Mouse (Mus musculus) myocyte (in vitro differentiated cells): ENCODE measurements around the gene Isl1. TPM values are rescaled to one million over a fixed set of nuclear protein-coding genes. Genes with fewer than 3 reads are reported as not detected.
A peak's percentile ranks its signal among the peaks of the same experiment; 100 is the strongest.

Source experiments
- H3K27me3 ChIP-seq: one replicate; pipeline ENCODE4 v1.6.1; 2011; ENCODE audit not compliant: control insufficient read depth, insufficient read depth, insufficient read length
- H3K36me3 ChIP-seq: one replicate; pipeline ENCODE4 v1.6.1; 2011; ENCODE audit not compliant: control insufficient read depth, insufficient read depth
- H3K4me2 ChIP-seq: one replicate; pipeline ENCODE4 v1.6.1; 2011; ENCODE audit warnings: low read depth, control low read depth
- H3K4me3 ChIP-seq: one replicate; pipeline ENCODE4 v1.5.1; 2011; ENCODE audit warnings: mild to moderate bottlenecking, control low read depth, moderate library complexity
- H3K79me2 ChIP-seq: one replicate; pipeline ENCODE4 v1.6.1; 2011; ENCODE audit not compliant: control insufficient read depth, insufficient read depth
- H3ac ChIP-seq: one replicate; pipeline ENCODE4 v1.6.1; 2011; ENCODE audit not compliant: control insufficient read depth, insufficient read length
- CEBPB ChIP-seq: IDR thresholded peaks from 2 replicates; pipeline ENCODE4 v1.6.1; 2011; ENCODE audit warnings: mild to moderate bottlenecking, moderate library complexity; ENCODE audit not compliant: poor library complexity, insufficient read depth, severe bottlenecking
- E2F4 ChIP-seq: IDR thresholded peaks from one replicate; pipeline ENCODE4 v1.6.1; 2011; ENCODE audit warnings: mild to moderate bottlenecking, control low read depth, moderate library complexity; ENCODE audit not compliant: insufficient read depth
- MAX ChIP-seq: IDR thresholded peaks from one replicate; pipeline ENCODE4 v1.6.1; 2011; ENCODE audit warnings: low read depth, mild to moderate bottlenecking, control low read depth
- MYOD1 ChIP-seq, 3 experiments: IDR thresholded peaks; one replicate each; pipeline ENCODE4 v1.6.1; 2011; ENCODE audit warnings: control low read depth in 2 of 3, low read depth in 2 of 3, mild to moderate bottlenecking in 2 of 3, moderate library complexity in 1 of 3; ENCODE audit not compliant: insufficient read length in 2 of 3, control insufficient read depth in 1 of 3
- MYOG ChIP-seq, 3 experiments: IDR thresholded peaks; one replicate each; pipeline ENCODE4 v1.6.1; 2011; ENCODE audit warnings: control low read depth in 2 of 3, low read depth in 2 of 3, mild to moderate bottlenecking in 2 of 3; ENCODE audit not compliant: insufficient read length in 2 of 3, control insufficient read depth in 1 of 3, insufficient read depth in 1 of 3
- POLR2A ChIP-seq: IDR thresholded peaks from one replicate; pipeline ENCODE4 v1.6.1; 2011; ENCODE audit warnings: low read depth, mild to moderate bottlenecking, control low read depth, moderate library complexity; ENCODE audit not compliant: insufficient read length
- POLR2AphosphoS2 ChIP-seq: IDR thresholded peaks from one replicate; pipeline ENCODE4 v1.6.1; 2011; ENCODE audit warnings: low read depth, control low read depth; ENCODE audit not compliant: insufficient read length
- REST ChIP-seq: IDR thresholded peaks from one replicate; pipeline ENCODE4 v1.6.1; 2011; ENCODE audit warnings: mild to moderate bottlenecking, control low read depth, moderate library complexity; ENCODE audit not compliant: insufficient read depth, insufficient read length
- SRF ChIP-seq: IDR thresholded peaks from one replicate; pipeline ENCODE4 v1.6.1; 2011; ENCODE audit warnings: low read depth; ENCODE audit not compliant: control insufficient read depth, insufficient read length
- TCF12 ChIP-seq: IDR thresholded peaks from one replicate; pipeline ENCODE4 v1.6.1; 2011; ENCODE audit warnings: mild to moderate bottlenecking, control low read depth; ENCODE audit not compliant: poor library complexity, insufficient read depth, severe bottlenecking
- TCF3 ChIP-seq: IDR thresholded peaks from one replicate; pipeline ENCODE4 v1.6.1; 2011; ENCODE audit warnings: low read depth, control low read depth; ENCODE audit not compliant: insufficient read length
- USF1 ChIP-seq: IDR thresholded peaks from one replicate; pipeline ENCODE4 v1.6.1; 2011; ENCODE audit warnings: low read depth, mild to moderate bottlenecking, control low read depth, moderate library complexity
- polyA plus RNA-seq: library from polyadenylated mRNA; unstranded; fragments of >200 nt; fragmentation: generic; extraction: Trizol; gene quantifications from one replicate; pipeline ENCODE4 v1.2.1, GENCODE M21; 2012; ENCODE audit warnings: missing spikeins

The Isl1 gene
- polyA plus RNA-seq, 1 experiment: 3.0 TPM

DNA sequence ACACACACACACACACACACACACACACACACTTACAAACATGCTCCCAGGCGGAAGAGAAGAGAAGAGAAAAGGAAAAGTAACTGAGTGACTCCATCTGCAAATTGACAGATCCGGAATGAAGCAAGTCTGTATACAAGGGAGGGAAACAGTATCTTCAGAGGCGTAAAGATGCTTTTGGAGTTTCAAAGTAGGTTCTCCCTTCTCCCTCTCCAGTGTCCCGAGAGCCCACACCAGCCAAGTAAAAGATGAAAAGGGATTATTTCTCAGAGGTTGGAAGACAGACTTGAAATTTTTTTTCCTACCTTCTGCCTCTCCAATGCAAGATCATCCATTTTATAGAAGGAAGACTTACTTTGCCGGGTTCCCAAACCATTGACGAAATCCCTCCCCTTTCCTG is 2.9 kb downstream of the Isl1 start:
- no peaks in the 10 kb centered on the region for H3K27me3 ChIP-seq
- H3ac ChIP-seq: no peak overlapping the region
- peak overlapping the region; percentile 44 for H3K4me3 ChIP-seq
- TF ChIP-seq E2F4 (no peak), MYOD1 (IDR thresholded peaks at IDR 0.05; ENCODE audit: control insufficient read depth in 1 of 3, insufficient read length in 2 of 3, low read depth in 2 of 3) (no peak), SRF (no peak), MYOG (IDR thresholded peaks at IDR 0.05; ENCODE audit: control insufficient read depth in 1 of 3, insufficient read depth in 1 of 3, insufficient read length in 2 of 3, low read depth in 2 of 3) (no peak), POLR2A (no peak), USF1 (no peak), MAX (no peak), TCF12 (no peak), POLR2AphosphoS2 (no peak), CEBPB (no peak)
- H3K79me2 ChIP-seq: no peaks in the 10 kb centered on the region
- peak overlapping the region; percentile 52 for H3K4me2 ChIP-seq
- no peaks in the 10 kb centered on the region for H3K36me3 ChIP-seq

DNA sequence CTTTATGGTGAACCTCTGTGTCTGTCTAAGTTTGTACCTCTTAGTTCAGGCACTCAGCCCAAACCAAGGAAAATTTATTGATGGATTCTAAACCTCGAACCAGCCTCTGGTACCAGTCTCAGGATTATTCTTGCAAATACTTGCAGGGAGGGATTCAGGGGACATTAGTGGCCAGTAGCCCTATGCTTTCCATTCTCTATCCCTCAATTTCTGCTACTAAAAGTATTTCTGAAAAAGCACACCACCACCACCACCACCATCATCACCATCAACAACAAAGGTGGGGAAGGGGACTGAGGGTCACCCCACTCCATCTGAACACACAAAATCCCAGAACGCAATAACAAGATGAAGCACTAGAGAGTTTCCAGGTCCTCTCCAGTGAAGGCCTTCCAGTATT is 3.8 kb downstream of the Isl1 start:
- Histone ChIP-seq H3K36me3 (no peaks in the 10 kb centered on the region), H3K27me3 (no peaks in the 10 kb centered on the region)
- TF ChIP-seq TCF3: no peak
- no peak for TF ChIP-seq MYOG (IDR thresholded peaks at IDR 0.05; ENCODE audit: control insufficient read depth in 1 of 3, insufficient read depth in 1 of 3, insufficient read length in 2 of 3, low read depth in 2 of 3)
- no peak for TF ChIP-seq USF1
- no peak for TF ChIP-seq SRF
- no peak for TF ChIP-seq CEBPB
- no peak for TF ChIP-seq E2F4
- no peak for TF ChIP-seq TCF12
- TF ChIP-seq REST: no peak
- TF ChIP-seq MAX: no peak
- TF ChIP-seq POLR2AphosphoS2: no peak
- TF ChIP-seq POLR2A: no peak
- no peak for TF ChIP-seq MYOD1 (IDR thresholded peaks at IDR 0.05; ENCODE audit: control insufficient read depth in 1 of 3, insufficient read length in 2 of 3, low read depth in 2 of 3)

DNA sequence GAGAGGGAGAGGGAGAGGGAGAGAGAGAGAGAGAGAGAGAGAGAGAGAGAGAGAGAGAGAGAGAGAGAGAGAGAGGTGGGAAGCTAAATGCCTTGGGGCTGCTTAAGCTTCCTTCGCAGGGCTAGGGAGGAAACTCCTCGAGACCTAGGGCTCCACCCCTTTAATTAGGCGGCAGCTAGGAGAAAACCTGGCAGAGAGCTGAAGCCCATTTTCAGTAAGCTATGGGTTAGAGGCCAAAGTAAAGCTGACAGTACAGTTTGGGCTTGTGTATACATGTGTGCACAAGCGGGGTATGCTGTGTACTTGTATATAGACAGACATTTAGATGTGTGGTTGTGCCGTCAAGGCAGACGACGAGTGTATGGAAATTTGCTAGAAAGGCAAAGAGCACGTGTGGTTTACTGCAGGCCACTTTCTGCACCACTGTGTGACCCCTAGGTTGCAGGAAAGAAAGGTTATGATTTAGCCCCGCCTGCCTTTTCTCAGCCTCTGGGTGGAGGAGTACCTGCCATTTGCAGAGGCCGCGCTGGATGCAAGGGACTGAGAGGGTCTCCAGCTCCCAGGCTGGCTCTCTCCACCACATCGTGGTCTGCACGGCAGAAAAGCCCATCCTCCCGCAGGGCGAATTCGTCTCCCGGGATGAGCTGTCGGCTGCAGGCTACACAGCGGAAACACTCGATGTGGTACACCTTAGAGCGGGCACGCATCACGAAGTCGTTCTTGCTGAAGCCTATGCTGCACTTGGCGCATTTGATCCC is 4.6 kb downstream of the Isl1 start:
- Histone ChIP-seq H3K4me3 (no peak overlapping the region), H3K4me2 (no peak overlapping the region)

More for the DNA sequence above, 3.8 kb downstream of the Isl1 start:
- Histone ChIP-seq H3ac (no peak overlapping the region), H3K79me2 (no peaks in the 10 kb centered on the region), H3K4me3 (no peak overlapping the region), H3K4me2 (no peak overlapping the region)

DNA sequence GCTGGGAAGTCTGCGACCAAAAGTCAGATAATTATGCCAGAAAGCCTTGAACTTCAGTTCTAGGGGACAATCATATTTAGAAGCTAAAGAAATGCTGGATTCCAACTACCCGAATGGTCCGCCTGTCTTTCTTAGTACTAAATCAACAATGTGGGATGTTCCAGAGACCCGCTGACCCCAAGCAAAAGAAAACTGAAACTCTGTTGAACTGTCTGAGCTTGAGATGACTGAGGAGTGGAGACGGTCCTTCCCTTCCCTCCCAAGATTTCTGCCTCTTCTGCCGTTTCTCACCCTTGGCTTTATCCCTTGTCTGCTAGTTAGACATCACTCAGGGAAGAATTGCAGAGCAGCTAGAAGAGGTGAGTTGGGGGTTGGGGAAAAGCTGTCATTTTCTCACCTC is 5.7 kb downstream of the Isl1 start:
- Histone ChIP-seq H3ac (no peak overlapping the region), H3K79me2 (no peaks in the 10 kb centered on the region), H3K27me3 (no peaks in the 10 kb centered on the region), H3K4me2 (no peak overlapping the region), H3K36me3 (no peaks in the 10 kb centered on the region), H3K4me3 (no peak overlapping the region)
- TF ChIP-seq MAX: no peak
- TF ChIP-seq POLR2A: no peak
- TF ChIP-seq TCF3: no peak
- TF ChIP-seq MYOD1 (IDR thresholded peaks at IDR 0.05; ENCODE audit: control insufficient read depth in 1 of 3, insufficient read length in 2 of 3, low read depth in 2 of 3): no peak
- TF ChIP-seq SRF: no peak
- no peak for TF ChIP-seq USF1
- no peak for TF ChIP-seq E2F4
- no peak for TF ChIP-seq REST
- no peak for TF ChIP-seq CEBPB

More for the DNA sequence above, 4.6 kb downstream of the Isl1 start:
- no peak overlapping the region for H3ac ChIP-seq
- no peaks in the 10 kb centered on the region for H3K79me2 ChIP-seq
- H3K36me3 ChIP-seq: no peaks in the 10 kb centered on the region
- H3K27me3 ChIP-seq: no peaks in the 10 kb centered on the region
- no peak for TF ChIP-seq MAX
- no peak for TF ChIP-seq E2F4
- no peak for TF ChIP-seq TCF12
- no peak for TF ChIP-seq REST
- TF ChIP-seq MYOG (IDR thresholded peaks at IDR 0.05; ENCODE audit: control insufficient read depth in 1 of 3, insufficient read depth in 1 of 3, insufficient read length in 2 of 3, low read depth in 2 of 3): no peak
- TF ChIP-seq POLR2A: no peak
- TF ChIP-seq CEBPB: no peak
- no peak for TF ChIP-seq USF1
- TF ChIP-seq TCF3: no peak

GRCm38 (mm10) chr13:116302861-116303260 is 6.6 kb downstream of the Isl1 start:
- Histone ChIP-seq H3K27me3 (no peaks in the 10 kb centered on the region), H3K4me2 (no peak overlapping the region), H3K4me3 (no peak overlapping the region), H3K79me2 (no peaks in the 10 kb centered on the region), H3ac (no peak overlapping the region), H3K36me3 (no peaks in the 10 kb centered on the region)
- TF ChIP-seq MAX (no peak), REST (no peak), POLR2A (no peak), TCF12 (no peak), SRF (no peak)
